Mouse (Mus musculus) G1E (cell line): Measurements from ENCODE around the gene Pccb. TPM values are rescaled to one million over a fixed set of nuclear protein-coding genes. Genes with fewer than 3 reads are reported as not detected.

Source experiments
- ATAC-seq: 2 replicates; pipeline ENCODE4 v1.8.0; 2016; ENCODE audit warnings: mild to moderate bottlenecking; ENCODE audit not compliant: insufficient number of reproducible peaks, poor library complexity, low FRiP score, severe bottlenecking; ENCODE audit errors: extremely low read depth
- DNase-seq: peaks from one replicate; pipeline ENCODE4 v3.0.0; 2012; ENCODE audit warnings: low spot score
- H3K27me3 ChIP-seq: 2 replicates; pipeline ENCODE4 v1.6.1; 2012; ENCODE audit warnings: mild to moderate bottlenecking, low read length, inconsistent platforms; ENCODE audit not compliant: insufficient read depth
- H3K36me3 ChIP-seq: replicated peaks from 2 replicates; pipeline ENCODE3; 2012; ENCODE audit warnings: mild to moderate bottlenecking, inconsistent platforms
- H3K4me1 ChIP-seq: 2 replicates; pipeline ENCODE4 v1.6.1; 2012; ENCODE audit warnings: low read depth, low read length, inconsistent platforms, mixed read lengths; ENCODE audit not compliant: insufficient read depth
- H3K4me3 ChIP-seq: 2 replicates; pipeline ENCODE4 v1.5.1; 2012; ENCODE audit warnings: low read depth, mild to moderate bottlenecking, inconsistent platforms, low read length, moderate library complexity, mixed read lengths
- H3K9me3 ChIP-seq: replicated peaks from 2 replicates; pipeline ENCODE4 v1.6.1; 2012; ENCODE audit warnings: inconsistent platforms
- CTCF ChIP-seq: IDR thresholded peaks from 2 replicates; pipeline ENCODE4 v1.5.1; 2012; ENCODE audit warnings: low read depth, low read length, inconsistent platforms, mixed read lengths
- GATA1 ChIP-seq: IDR thresholded peaks from 2 replicates; pipeline ENCODE4 v1.6.1; 2012; ENCODE audit warnings: borderline replicate concordance, low read length, inconsistent platforms, mixed read lengths
- GATA2 ChIP-seq: IDR thresholded peaks from 2 replicates; pipeline ENCODE4 v1.6.1; 2012; ENCODE audit warnings: low read depth, low read length, inconsistent platforms, borderline replicate concordance
- POLR2AphosphoS5 ChIP-seq: IDR thresholded peaks from 2 replicates; pipeline ENCODE4 v1.6.1; 2012; ENCODE audit warnings: low read depth, low read length, inconsistent platforms; ENCODE audit not compliant: insufficient replicate concordance
- TAL1 ChIP-seq: conservative IDR thresholded peaks from 2 replicates; pipeline ENCODE4 v1.6.1; 2012; ENCODE audit warnings: low read depth, low read length, inconsistent platforms, mixed read lengths
- polyA plus RNA-seq: library from polyadenylated mRNA; stranded (reverse); fragments of >175 nt; gene quantifications from 2 replicates; pipeline ENCODE4 v1.2.3, GENCODE M21; 2012
- total RNA-seq, 2 experiments: library from RNA; stranded (forward) in 1 of 2; stranded (reverse) in 1 of 2; fragments of 200-1000 nt in 1 of 2; fragments of >200 nt in 1 of 2; fragmentation: Nextera tagmentation in 1 of 2; gene quantifications; 2 replicates each; pipeline ENCODE4 v1.2.3; 2014 to 2017

The Pccb gene
- total and polyA plus RNA-seq, 3 experiments: 11.2 to 51.1 (median 14.0) TPM

DNA sequence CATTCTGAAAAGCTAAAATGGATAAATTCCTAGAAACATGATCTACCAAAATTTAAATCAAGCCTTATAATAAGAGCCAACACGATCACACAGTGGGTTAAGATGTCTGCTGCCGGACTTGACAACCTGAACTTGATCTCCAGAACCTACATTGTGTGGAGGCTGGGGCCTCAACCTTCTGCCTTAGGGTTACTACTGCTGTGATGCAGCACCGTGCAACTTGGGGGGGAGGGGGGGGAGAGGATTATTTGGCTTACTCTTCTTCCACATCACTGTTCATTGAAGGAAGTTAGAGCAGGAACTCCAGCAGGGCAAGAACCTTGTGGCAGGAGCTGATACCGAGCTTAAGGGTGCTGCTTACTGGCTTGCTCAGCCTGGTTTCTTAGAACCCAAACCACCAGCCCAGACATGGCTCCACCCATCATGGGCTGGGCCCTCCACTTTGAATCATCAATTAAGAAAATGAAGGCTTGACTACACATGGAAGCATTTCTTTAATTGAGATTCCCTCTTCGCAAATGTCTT is 71.7 kb downstream of the Pccb start:
- DNase-seq (peak; percentile 21), ATAC-seq (peak; percentile 86)
- H3K27me3 ChIP-seq: no peaks in the 10 kb centered on the region
- no peak overlapping the region; the same call in 1 of the 2 replicates for H3K4me3 ChIP-seq
- H3K9me3 ChIP-seq: no peaks in the 10 kb centered on the region
- peaks cover 7% of the 10 kb centered on the region for H3K36me3 ChIP-seq
- H3K4me1 ChIP-seq: peaks cover 33% of the 10 kb centered on the region
- TF ChIP-seq GATA2 (no peak), TAL1 (0 out of 2 replicates have a peak, but pooled peaks have one; percentile 35)

DNA sequence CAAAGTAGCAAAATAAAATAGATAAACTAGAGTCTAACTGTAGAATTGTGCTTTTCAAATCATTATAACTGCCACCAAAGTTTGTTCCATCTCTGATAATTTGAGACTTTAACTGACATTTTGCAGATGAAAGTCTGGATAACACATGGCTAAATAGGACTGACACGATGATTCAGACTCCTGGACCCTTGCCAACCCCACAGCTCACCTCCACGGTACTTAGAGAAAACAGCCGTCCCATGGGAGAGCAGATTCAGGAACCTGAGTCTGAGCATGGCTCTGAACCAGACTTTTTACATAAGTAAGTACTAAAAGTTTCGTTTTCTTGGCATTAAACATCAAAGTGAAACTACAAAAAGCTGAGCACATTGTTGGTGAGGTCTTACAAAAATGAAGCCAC is 83.2 kb downstream of the Pccb start:
- H3K4me3 ChIP-seq: no peak overlapping the region; the same call in 1 of the 2 replicates
- peaks cover 37% of the 10 kb centered on the region for H3K36me3 ChIP-seq
- H3K27me3 ChIP-seq: no peaks in the 10 kb centered on the region
- DNase-seq (peak; percentile 19), ATAC-seq (peak; percentile 49)
- TF ChIP-seq CTCF (no peak), GATA1 (no peak), POLR2AphosphoS5 (no peak), GATA2 (no peak), TAL1 (no peak)
- peaks cover 6% of the 10 kb centered on the region for H3K4me1 ChIP-seq
- no peaks in the 10 kb centered on the region for H3K9me3 ChIP-seq

DNA sequence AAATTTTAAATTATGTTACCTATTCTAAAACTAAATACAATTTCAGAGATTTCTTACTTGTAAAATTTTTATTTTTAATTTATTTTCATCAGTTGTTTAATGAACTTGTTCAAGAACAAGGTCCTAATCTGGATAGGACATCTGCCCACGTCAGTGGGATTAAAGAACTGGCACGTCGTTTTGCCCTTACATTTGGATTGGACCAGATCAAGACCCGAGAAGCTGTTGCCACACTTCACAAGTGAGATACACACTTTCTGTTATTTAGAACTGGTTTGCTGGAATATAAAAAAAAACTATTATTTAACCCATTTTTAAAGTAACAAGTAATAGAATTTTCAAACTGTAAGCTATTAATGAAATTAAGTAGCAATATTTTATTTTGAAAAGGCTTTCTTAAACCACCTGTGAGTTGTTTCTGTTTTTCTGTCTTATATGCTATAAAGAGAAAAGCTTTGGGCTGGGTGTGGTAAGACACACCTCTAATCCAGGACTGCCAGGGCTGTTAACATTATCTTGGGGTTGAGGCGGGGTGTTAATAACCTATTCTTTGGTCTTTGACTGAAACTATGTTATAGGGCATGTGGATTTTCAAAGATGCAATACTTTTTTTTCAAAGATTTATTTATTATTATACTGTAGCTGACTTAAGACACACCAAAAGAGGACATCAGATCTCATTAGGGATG is 89.9 kb downstream of the Pccb start:
- TF ChIP-seq POLR2AphosphoS5 (no peak), CTCF (no peak), TAL1 (no peak), GATA1 (no peak)
- no peak for ATAC-seq

DNA sequence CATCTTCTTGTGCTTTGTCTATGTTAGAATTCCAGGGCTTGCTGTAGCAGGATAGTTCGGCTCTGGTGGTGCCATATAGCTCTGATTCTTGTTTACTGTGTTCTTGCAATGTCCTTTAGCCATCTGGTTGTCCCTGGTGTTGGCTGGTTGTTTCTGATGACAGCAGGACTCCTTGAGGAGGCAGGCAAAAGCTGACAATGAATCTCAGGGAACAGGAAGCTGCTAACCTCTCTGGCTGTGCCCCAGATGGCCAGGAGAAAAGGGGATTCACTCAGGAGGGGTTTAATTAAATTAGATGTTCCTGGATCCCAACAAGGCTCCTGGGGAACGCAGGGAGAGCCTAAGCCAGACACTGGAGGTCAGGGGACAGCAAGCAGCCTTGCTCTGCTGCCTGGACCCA is 92.7 kb downstream of the Pccb start:
- Histone ChIP-seq H3K36me3 (peaks cover 17% of the 10 kb centered on the region), H3K4me3 (no peak overlapping the region), H3K27me3 (no peaks in the 10 kb centered on the region), H3K9me3 (no peaks in the 10 kb centered on the region), H3K4me1 (no peaks in the 10 kb centered on the region)
- no peak for ATAC-seq
- TF ChIP-seq TAL1 (no peak), CTCF (no peak), GATA2 (no peak), GATA1 (no peak), POLR2AphosphoS5 (no peak)
- DNase-seq: no peak

More for the DNA sequence above, 89.9 kb downstream of the Pccb start:
- H3K4me1 ChIP-seq: no peaks in the 10 kb centered on the region
- no peak for DNase-seq
- H3K4me3 ChIP-seq: no peak overlapping the region
- no peaks in the 10 kb centered on the region for H3K9me3 ChIP-seq
- peaks cover 24% of the 10 kb centered on the region for H3K36me3 ChIP-seq
- H3K27me3 ChIP-seq: no peaks in the 10 kb centered on the region

Other genes starting within 250 kb of the Pccb start
- 111 and 126 TPM in 2 replicates for gene Msl2, start 39.2 kb upstream of the Pccb start, total RNA-seq (2014; fragmentation: Nextera tagmentation)
- 29.1 and 29.6 TPM in 2 replicates for gene Msl2, start 39.2 kb upstream of the Pccb start, total RNA-seq (2017)
- gene Msl2, start 39.2 kb upstream of the Pccb start, polyA plus RNA-seq: 21.7 and 24.9 TPM in 2 replicates
- gene Ppp2r3a, start 216.9 kb upstream of the Pccb start, total RNA-seq (2014; fragmentation: Nextera tagmentation): not detected in 2 replicates
- gene Ppp2r3a, start 216.9 kb upstream of the Pccb start, total RNA-seq (2017): 0.71 and 0.76 TPM in 2 replicates
- not detected in 2 replicates for gene Ppp2r3a, start 216.9 kb upstream of the Pccb start, polyA plus RNA-seq